Mouse (Mus musculus) kidney, postnatal 14 days (tissue): ENCODE measurements at regions not wholly inside any gene's neighbourhood (a gene's known extent, or its start where the extent isn't known, plus 50 kb on each side); places are given as distances from the start of the nearest gene placed in this dataset.

ENCODE experiments used
- DNase-seq: peaks from one replicate; pipeline ENCODE4 v3.0.0; 2022; ENCODE audit warnings: mixed read lengths

DNA sequence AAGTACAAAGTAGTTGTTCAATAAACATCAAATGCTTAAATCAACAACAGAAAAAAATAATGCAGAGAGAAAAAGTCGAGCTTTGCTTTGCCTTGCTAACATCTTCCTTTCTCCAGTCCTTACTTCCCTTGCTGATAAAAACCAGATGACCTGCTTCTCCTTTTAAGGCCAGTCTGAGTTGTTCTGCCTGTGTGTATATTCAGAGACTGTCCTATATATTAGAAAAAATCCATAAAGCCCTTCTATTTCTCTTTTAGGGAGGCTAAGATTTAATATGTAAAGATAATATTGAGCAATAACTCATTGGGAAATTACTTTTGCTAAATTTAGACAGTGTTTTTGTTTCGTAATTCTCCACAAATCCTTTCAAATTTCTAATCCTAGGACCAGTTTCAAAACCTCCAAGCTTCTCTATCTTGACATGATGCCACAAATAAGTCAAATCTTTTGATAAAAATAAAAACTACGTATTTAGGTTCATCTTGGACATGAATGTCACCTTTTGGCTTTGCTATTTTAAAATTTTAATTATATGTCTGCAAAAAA is 361.0 kb upstream of the Kif18a start:
- no peak for DNase-seq

GRCm38 (mm10) chr2:108920111-108920510 is 360.4 kb upstream of the Kif18a start:
- DNase-seq = no peak

- no peak for DNase-seq
Measured at GRCm38 (mm10) chr2:108935981-108936762, 344.4 kb upstream of the Kif18a start.

GRCm38 (mm10) chr2:108980921-108981320 is 299.6 kb upstream of the Kif18a start:
- DNase-seq = no peak

- DNase-seq = no peak
Measured at GRCm38 (mm10) chr2:109016223-109016622, 264.3 kb upstream of the Kif18a start.

GRCm38 (mm10) chr2:109017018-109017707 is 263.4 kb upstream of the Kif18a start:
- no peak for DNase-seq

DNA sequence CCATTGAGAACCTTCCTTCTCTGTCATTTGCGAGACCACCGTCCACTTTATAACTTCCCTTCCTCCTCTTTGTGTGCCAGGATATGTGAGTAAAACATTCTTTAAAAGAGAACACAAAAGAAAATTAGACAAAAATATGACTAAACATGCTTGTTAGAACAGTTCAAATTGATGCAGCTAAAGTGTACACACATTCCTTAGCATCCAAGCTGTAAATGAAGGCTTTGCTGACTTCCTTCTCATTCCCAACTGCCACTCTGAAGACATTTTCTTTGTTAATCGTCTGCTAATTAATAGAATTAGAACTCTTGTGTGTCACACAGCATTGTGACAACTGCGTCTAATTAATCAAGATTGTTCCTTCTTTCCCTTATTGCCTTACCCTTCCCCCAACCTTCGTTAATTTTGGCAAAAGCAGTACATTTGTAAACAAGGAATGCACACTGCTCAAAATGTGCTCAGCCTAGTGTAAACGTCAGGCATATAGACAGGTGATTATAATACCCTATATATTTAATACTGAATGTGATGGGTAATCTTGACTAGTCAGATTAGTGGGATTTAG is 242.3 kb upstream of the Kif18a start:
- DNase-seq = no peak
